Mouse (Mus musculus) olfactory bulb, adult 2 months (tissue): Measurements from ENCODE around the gene Strip1.

ENCODE experiments used
- CTCF ChIP-seq: fragments of 200-500 bp; IDR thresholded peaks from 2 replicates; pipeline ENCODE4 v1.5.1; 2012; ENCODE audit warnings: low read depth, mild to moderate bottlenecking, low read length, moderate library complexity; ENCODE audit not compliant: insufficient read depth
- POLR2A ChIP-seq: fragments of 200-500 bp; IDR thresholded peaks from 2 replicates; pipeline ENCODE4 v1.6.1; 2012; ENCODE audit warnings: mild to moderate bottlenecking, low read depth, low read length, moderate library complexity; ENCODE audit not compliant: insufficient read depth

GRCm38 (mm10) chr3:107563880-107564279 is 67.6 kb downstream of the Strip1 start:
- TF ChIP-seq CTCF (no peak), POLR2A (no peak)
